Mouse (Mus musculus) heart, embryonic 11.5 days (tissue): ENCODE measurements around the gene Gm17949. TPM values are rescaled to one million over a fixed set of nuclear protein-coding genes. Genes with fewer than 3 reads are reported as not detected.

Source experiments
- ATAC-seq: fragments of 200-750 bp; cut with Nextera tagmentation; replicated peaks from 2 replicates; pipeline ENCODE4 v1.8.0; 2017; ENCODE audit warnings: moderate library complexity; ENCODE audit not compliant: insufficient number of reproducible peaks, low FRiP score, low TSS enrichment
- H3K27ac ChIP-seq: fragments of 300-500 bp; sonication (generic); 2 replicates; pipeline ENCODE4 v1.5.1; 2014; ENCODE audit warnings: mild to moderate bottlenecking, low read depth, low read length
- H3K27me3 ChIP-seq: fragments of 300-500 bp; sonication (generic); 2 replicates; pipeline ENCODE4 v1.6.1; 2014; ENCODE audit warnings: mild to moderate bottlenecking, low read length, mixed read lengths; ENCODE audit not compliant: control insufficient read depth, insufficient read depth
- H3K36me3 ChIP-seq: fragments of 300-500 bp; sonication (generic); 2 replicates; pipeline ENCODE4 v1.6.1; 2014; ENCODE audit warnings: mild to moderate bottlenecking, low read length, moderate library complexity, mixed read lengths; ENCODE audit not compliant: control insufficient read depth, insufficient read depth
- H3K4me1 ChIP-seq: fragments of 300-500 bp; sonication (generic); 2 replicates; pipeline ENCODE4 v1.6.1; 2014; ENCODE audit warnings: low read length; ENCODE audit not compliant: control insufficient read depth, insufficient read depth
- H3K4me2 ChIP-seq: fragments of 300-500 bp; sonication (generic); 2 replicates; pipeline ENCODE4 v1.6.1; 2014; ENCODE audit warnings: mild to moderate bottlenecking, moderate library complexity
- H3K4me3 ChIP-seq: fragments of 300-500 bp; sonication (generic); 2 replicates; pipeline ENCODE4 v1.5.1; 2014; ENCODE audit warnings: low read depth, low read length
- H3K9ac ChIP-seq: fragments of 300-500 bp; sonication (generic); 2 replicates; pipeline ENCODE4 v1.6.1; 2014; ENCODE audit warnings: mild to moderate bottlenecking, low read depth, low read length, moderate library complexity
- H3K9me3 ChIP-seq: fragments of 300-500 bp; sonication (generic); replicated peaks from 2 replicates; pipeline ENCODE4 v1.6.1; 2016; ENCODE audit warnings: low read length; ENCODE audit not compliant: control insufficient read depth
- WGBS: fragments of 180-500 bp; shearing (Covaris S2); extraction: QIAGEN DNeasy Blood & Tissue Kit; methylation state at CpG from one replicate; pipeline ENCODE4 v1.1.7; 2014; ENCODE audit not compliant: insufficient replicate concordance; 5-methylcytosine and 5-hydroxymethylcytosine counted together
- polyA plus RNA-seq: library from polyadenylated mRNA; unstranded; fragments of >200 nt; fragmentation: Nextera tagmentation; extraction: Ambion mirVana; gene quantifications from 2 replicates; pipeline ENCODE4 v1.2.1, GENCODE M21; 2014

Gene Gm17949
- 0.17 and 0.18 TPM in 2 replicates for polyA plus RNA-seq

- ATAC-seq = peak; percentile 88
- H3K9ac ChIP-seq = peak within 1 kb of the TSS; percentile 88
These were observed at the start of gene Gm17949, which contains the start of gene Gtf2f1 for GRCm38 (mm10) chr17:57011236-57012141. TSS of gene Gm17949 (plus strand) at chr17:57011469. TSS of gene Gtf2f1 (minus strand) at chr17:57011288.

GRCm38 (mm10) chr17:56961880-56962279, 49.4 kb upstream of the Gm17949 start:
- H3K36me3 ChIP-seq = no peaks in the 10 kb centered on the region
- no peaks in the 10 kb centered on the region for H3K27me3 ChIP-seq
- H3K27ac ChIP-seq = no peak overlapping the region
- H3K4me3 ChIP-seq = no peak overlapping the region
- no peak for ATAC-seq
- no peak overlapping the region for H3K4me2 ChIP-seq
- no peaks in the 10 kb centered on the region for H3K9me3 ChIP-seq
- no peaks in the 10 kb centered on the region for H3K4me1 ChIP-seq
- H3K9ac ChIP-seq = no peak overlapping the region
- WGBS = 78% methylated on average over 4 of the region's 4 CpGs

More at GRCm38 (mm10) chr17:57011236-57012141, at the start of gene Gm17949, which contains the start of gene Gtf2f1:
- Histone ChIP-seq H3K4me2 (peak within 1 kb of the TSS; percentile 95), H3K36me3 (0 out of 2 replicates have a peak, but pooled peaks cover 2% of the 10 kb centered on the region), H3K27me3 (no peaks in the 10 kb centered on the region), H3K27ac (peak within 1 kb of the TSS; percentile 84), H3K4me3 (peak within 1 kb of the TSS; percentile 84), H3K9me3 (no peaks in the 10 kb centered on the region), H3K4me1 (peaks cover 5% of the 10 kb centered on the region; the same call in 1 of the 2 replicates)
- WGBS = 1% methylated on average over 51 of the region's 51 CpGs

- H3K9me3 ChIP-seq = no peaks in the 10 kb centered on the region
- H3K27me3 ChIP-seq = no peaks in the 10 kb centered on the region
- no peak overlapping the region for H3K9ac ChIP-seq
- 70% methylated on average over 5 of the region's 5 CpGs for WGBS
- H3K4me3 ChIP-seq = no peak overlapping the region
- H3K4me1 ChIP-seq = no peaks in the 10 kb centered on the region
- no peak overlapping the region for H3K4me2 ChIP-seq
- H3K36me3 ChIP-seq = no peaks in the 10 kb centered on the region
- ATAC-seq = no peak
- no peak overlapping the region for H3K27ac ChIP-seq
These were observed 48.4 kb upstream of the Gm17949 start for GRCm38 (mm10) chr17:56962642-56963405.

- no peaks in the 10 kb centered on the region for H3K4me1 ChIP-seq
- no peak overlapping the region for H3K4me2 ChIP-seq
- H3K4me3 ChIP-seq = no peak overlapping the region
- ATAC-seq = no peak
- no peaks in the 10 kb centered on the region for H3K36me3 ChIP-seq
- no peaks in the 10 kb centered on the region for H3K9me3 ChIP-seq
- H3K27ac ChIP-seq = no peak overlapping the region
- 74% methylated on average over 6 of the region's 6 CpGs for WGBS
- no peak overlapping the region for H3K9ac ChIP-seq
- no peaks in the 10 kb centered on the region for H3K27me3 ChIP-seq
These were observed 47.6 kb upstream of the Gm17949 start for GRCm38 (mm10) chr17:56963646-56964045.

GRCm38 (mm10) chr17:56969321-56969720, 41.9 kb upstream of the Gm17949 start:
- Histone ChIP-seq H3K4me2 (no peak overlapping the region), H3K27ac (no peak overlapping the region), H3K9ac (no peak overlapping the region), H3K27me3 (peaks cover 5% of the 10 kb centered on the region; the same call in 1 of the 2 replicates), H3K36me3 (no peaks in the 10 kb centered on the region), H3K4me1 (no peaks in the 10 kb centered on the region), H3K9me3 (no peaks in the 10 kb centered on the region), H3K4me3 (no peak overlapping the region)
- 63% methylated on average over 3 of the region's 3 CpGs for WGBS
- ATAC-seq = no peak

GRCm38 (mm10) chr17:56970081-56970480, 41.2 kb upstream of the Gm17949 start:
- H3K9ac ChIP-seq = no peak overlapping the region
- no peaks in the 10 kb centered on the region for H3K36me3 ChIP-seq
- no peak overlapping the region for H3K4me2 ChIP-seq
- no peak for ATAC-seq
- H3K4me3 ChIP-seq = no peak overlapping the region
- no peaks in the 10 kb centered on the region for H3K4me1 ChIP-seq
- peaks cover 5% of the 10 kb centered on the region; the same call in 1 of the 2 replicates for H3K27me3 ChIP-seq
- H3K9me3 ChIP-seq = no peaks in the 10 kb centered on the region
- H3K27ac ChIP-seq = no peak overlapping the region
- 59% methylated on average over 5 of the region's 5 CpGs for WGBS

DNA sequence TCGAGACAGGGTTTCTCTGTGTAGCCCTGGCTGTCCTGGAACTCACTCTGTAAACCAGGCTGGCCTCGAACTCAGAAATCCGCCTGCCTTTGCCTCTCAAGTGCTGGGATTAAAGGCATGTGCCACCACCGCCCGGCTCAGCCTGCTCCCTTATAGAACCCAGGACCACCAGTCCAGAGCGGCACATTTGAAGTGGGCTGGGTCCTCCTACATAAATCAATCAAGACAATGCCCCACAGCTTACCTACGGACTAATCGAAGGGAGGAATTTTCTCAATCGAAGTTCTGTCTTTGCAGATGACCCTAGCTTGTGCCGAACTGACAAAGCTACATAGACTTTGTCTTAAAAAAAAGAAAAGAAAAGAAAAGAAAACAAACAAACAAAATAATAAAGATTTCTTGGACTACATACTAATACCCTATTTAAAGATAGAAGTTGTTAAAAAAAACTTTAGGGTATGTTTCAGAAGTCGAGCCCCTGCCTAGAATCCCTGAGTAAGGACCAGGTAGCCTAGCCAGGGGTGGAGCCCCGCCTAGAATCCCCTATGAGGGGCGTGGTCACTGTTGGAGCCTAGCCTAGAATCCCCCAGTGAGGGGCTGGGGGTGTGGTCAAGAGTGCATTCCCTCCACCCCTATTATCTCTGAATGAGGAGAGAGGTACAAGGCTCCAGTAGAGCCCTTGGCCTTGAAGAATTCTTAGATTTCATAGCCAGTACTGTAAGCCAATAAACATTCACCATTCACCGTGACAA, 37.1 kb upstream of the Gm17949 start:
- Histone ChIP-seq H3K4me2 (no peak overlapping the region), H3K27me3 (peaks cover 5% of the 10 kb centered on the region; the same call in 1 of the 2 replicates), H3K27ac (no peak overlapping the region), H3K4me3 (no peak overlapping the region), H3K36me3 (no peaks in the 10 kb centered on the region), H3K9me3 (no peaks in the 10 kb centered on the region), H3K9ac (no peak overlapping the region), H3K4me1 (no peaks in the 10 kb centered on the region)
- ATAC-seq = no peak
- WGBS = 56% methylated on average over 12 of the region's 14 CpGs

- Histone ChIP-seq H3K9me3 (no peaks in the 10 kb centered on the region), H3K4me1 (no peaks in the 10 kb centered on the region), H3K27ac (no peak overlapping the region), H3K4me2 (no peak overlapping the region), H3K27me3 (peaks cover 5% of the 10 kb centered on the region; the same call in 1 of the 2 replicates), H3K9ac (no peak overlapping the region), H3K36me3 (no peaks in the 10 kb centered on the region), H3K4me3 (no peak overlapping the region)
- ATAC-seq = no peak
- WGBS = 83% methylated on average over 5 of the region's 5 CpGs
These were observed 36.5 kb upstream of the Gm17949 start for GRCm38 (mm10) chr17:56974708-56975240.
